Mouse (Mus musculus) intestine, embryonic 14.5 days (tissue): ENCODE results near the gene Esrrb. TPM values are rescaled to one million over a fixed set of nuclear protein-coding genes. Genes with fewer than 3 reads are reported as not detected.

Source experiments
- ATAC-seq: fragments of 200-750 bp; cut with Nextera tagmentation; replicated peaks from 2 replicates; pipeline ENCODE4 v1.8.0; 2017; ENCODE audit warnings: low read depth, moderate number of reproducible peaks, moderate TSS enrichment, moderate library complexity; ENCODE audit not compliant: low FRiP score, low TSS enrichment
- DNase-seq: peaks from one replicate; pipeline ENCODE4 v3.0.0-alpha.2; 2018; ENCODE audit warnings: low spot score
- H3K27ac ChIP-seq: fragments of 300-500 bp; sonication (generic); 2 replicates; pipeline ENCODE4 v1.5.1; 2014; ENCODE audit warnings: low read depth, mild to moderate bottlenecking, control low read depth
- H3K27me3 ChIP-seq: fragments of 300-500 bp; sonication (generic); replicated peaks from 2 replicates; pipeline ENCODE4 v1.6.1; 2014; ENCODE audit warnings: low read length, control low read depth; ENCODE audit not compliant: control insufficient read depth, insufficient read depth
- H3K36me3 ChIP-seq: fragments of 300-500 bp; sonication (generic); 2 replicates; pipeline ENCODE4 v1.6.1; 2014; ENCODE audit warnings: low read length, control low read depth; ENCODE audit not compliant: control insufficient read depth, insufficient read depth
- H3K4me1 ChIP-seq: fragments of 300-500 bp; sonication (generic); replicated peaks from 2 replicates; pipeline ENCODE4 v1.6.1; 2014; ENCODE audit warnings: low read length, control low read depth, mixed read lengths; ENCODE audit not compliant: control insufficient read depth, insufficient read depth
- H3K4me2 ChIP-seq: fragments of 300-500 bp; sonication (generic); 2 replicates; pipeline ENCODE4 v1.6.1; 2014; ENCODE audit warnings: low read length
- H3K4me3 ChIP-seq: fragments of 300-500 bp; sonication (generic); 2 replicates; pipeline ENCODE4 v1.5.1; 2014; ENCODE audit warnings: low read depth, low read length, control low read depth, mixed read lengths
- H3K9ac ChIP-seq: fragments of 300-500 bp; sonication (generic); 2 replicates; pipeline ENCODE4 v1.6.1; 2014; ENCODE audit warnings: mild to moderate bottlenecking, low read length
- H3K9me3 ChIP-seq: fragments of 300-500 bp; sonication (generic); 2 replicates; pipeline ENCODE4 v1.6.1; 2016; ENCODE audit warnings: low read length, control low read depth; ENCODE audit not compliant: control insufficient read depth
- WGBS: fragments of 180-500 bp; shearing (Covaris S2); extraction: QIAGEN DNeasy Blood & Tissue Kit; methylation state at CpG from one replicate; pipeline ENCODE4 v1.1.7; 2014; 5-methylcytosine and 5-hydroxymethylcytosine counted together
- polyA plus RNA-seq: library from polyadenylated mRNA; unstranded; fragments of >200 nt; fragmentation: Nextera tagmentation; extraction: Ambion mirVana; gene quantifications from 2 replicates; pipeline ENCODE4 v1.2.1, GENCODE M21; 2014

Gene Esrrb
- polyA plus RNA-seq, 1 experiment from 2014 or later: 0.46 TPM

DNA sequence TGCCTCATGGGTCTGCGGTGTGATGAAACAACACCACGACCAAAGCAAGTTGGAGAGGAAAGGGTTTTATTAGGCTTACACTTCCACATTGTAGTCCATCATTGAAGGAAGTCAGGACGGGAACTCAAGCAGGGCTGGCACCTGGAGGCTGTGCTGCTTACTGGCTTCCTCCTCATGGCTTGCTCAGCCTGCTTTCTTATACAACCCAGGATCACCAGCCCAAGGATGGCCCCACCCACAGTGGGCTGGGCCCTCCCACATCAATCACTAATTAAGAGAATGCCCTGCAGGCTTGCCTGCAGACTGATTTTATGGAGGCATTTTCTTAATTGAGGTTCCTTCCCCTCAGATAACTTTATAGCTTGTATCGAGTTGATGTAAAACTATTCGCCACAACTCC lies 129.1 kb downstream of the Esrrb start:
- H3K4me2 ChIP-seq: no peak overlapping the region
- H3K9ac ChIP-seq: no peak overlapping the region
- no peaks in the 10 kb centered on the region for H3K4me1 ChIP-seq
- H3K27me3 ChIP-seq: no peaks in the 10 kb centered on the region
- no peak overlapping the region for H3K27ac ChIP-seq
- ATAC-seq (no peak), DNase-seq (no peak)
- H3K4me3 ChIP-seq: no peak overlapping the region
- WGBS: 71% methylated on average over 5 of the region's 5 CpGs
- H3K36me3 ChIP-seq: no peaks in the 10 kb centered on the region
- no peaks in the 10 kb centered on the region for H3K9me3 ChIP-seq

DNA sequence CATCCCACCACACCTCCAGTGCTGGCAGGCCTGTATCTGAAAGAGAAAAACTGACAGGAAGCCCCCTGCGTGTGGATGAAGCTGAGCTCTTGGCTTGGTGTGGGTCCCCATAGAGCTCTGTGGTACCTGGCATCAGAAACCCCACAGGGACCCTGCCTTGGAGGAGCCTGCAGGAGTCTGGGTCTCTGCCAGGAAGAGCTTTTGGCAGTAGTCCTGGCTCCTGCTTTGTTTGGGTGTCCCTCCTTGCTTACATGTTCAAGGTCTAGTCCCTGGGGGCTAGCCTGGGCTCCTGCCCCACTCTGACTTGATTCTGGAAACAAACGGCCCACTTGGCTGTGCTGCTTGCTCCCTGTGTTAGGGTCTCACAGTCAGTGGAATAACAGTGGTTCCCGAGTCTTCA lies 130.6 kb downstream of the Esrrb start:
- H3K4me3 ChIP-seq: no peak overlapping the region
- WGBS: 62% methylated on average over 3 of the region's 3 CpGs
- ATAC-seq: no peak

DNA sequence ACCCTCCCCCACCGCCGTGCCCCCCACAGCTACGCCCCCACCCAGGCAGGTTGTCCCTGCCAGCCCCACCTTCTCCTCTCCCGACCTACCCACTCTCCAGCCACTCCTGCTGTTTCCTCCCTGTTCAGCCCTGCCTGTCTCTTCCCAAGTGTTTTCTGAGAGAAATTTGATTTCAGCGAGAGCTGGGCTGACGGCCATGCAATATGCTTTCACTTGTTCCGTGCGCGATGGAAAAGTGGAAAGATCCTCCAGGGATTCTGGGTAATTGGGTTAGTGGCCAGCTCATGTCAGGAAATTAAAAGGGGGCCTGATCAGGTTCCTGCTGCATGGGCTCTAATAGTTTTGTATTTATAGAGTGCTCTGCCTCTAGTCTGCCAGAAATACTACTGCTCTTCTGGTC lies 131.9 kb downstream of the Esrrb start:
- 37% methylated on average over 6 of the region's 9 CpGs for WGBS

More for the DNA sequence above, 130.6 kb downstream of the Esrrb start:
- H3K27ac ChIP-seq: no peak overlapping the region
- no peaks in the 10 kb centered on the region for H3K9me3 ChIP-seq
- DNase-seq: no peak
- H3K27me3 ChIP-seq: no peaks in the 10 kb centered on the region
- no peaks in the 10 kb centered on the region for H3K4me1 ChIP-seq
- no peak overlapping the region for H3K4me2 ChIP-seq
- no peaks in the 10 kb centered on the region for H3K36me3 ChIP-seq
- no peak overlapping the region for H3K9ac ChIP-seq

GRCm38 (mm10) chr12:86497126-86497525 lies 136.2 kb downstream of the Esrrb start:
- Histone ChIP-seq H3K27me3 (no peaks in the 10 kb centered on the region), H3K9me3 (no peaks in the 10 kb centered on the region), H3K27ac (no peak overlapping the region), H3K4me1 (peaks cover 7% of the 10 kb centered on the region; the same call in 1 of the 2 replicates), H3K4me2 (no peak overlapping the region), H3K9ac (no peak overlapping the region), H3K4me3 (no peak overlapping the region), H3K36me3 (no peaks in the 10 kb centered on the region)
- no peak for DNase-seq
- WGBS: 87% methylated on average over 4 of the region's 4 CpGs
- ATAC-seq: no peak

More for the DNA sequence above, 131.9 kb downstream of the Esrrb start:
- no peak overlapping the region for H3K9ac ChIP-seq
- no peak overlapping the region for H3K4me2 ChIP-seq
- H3K9me3 ChIP-seq: no peaks in the 10 kb centered on the region
- no peak for ATAC-seq
- H3K4me3 ChIP-seq: no peak overlapping the region
- DNase-seq: no peak
- H3K27ac ChIP-seq: no peak overlapping the region
- no peaks in the 10 kb centered on the region for H3K36me3 ChIP-seq
- no peaks in the 10 kb centered on the region for H3K27me3 ChIP-seq
- H3K4me1 ChIP-seq: no peaks in the 10 kb centered on the region

DNA sequence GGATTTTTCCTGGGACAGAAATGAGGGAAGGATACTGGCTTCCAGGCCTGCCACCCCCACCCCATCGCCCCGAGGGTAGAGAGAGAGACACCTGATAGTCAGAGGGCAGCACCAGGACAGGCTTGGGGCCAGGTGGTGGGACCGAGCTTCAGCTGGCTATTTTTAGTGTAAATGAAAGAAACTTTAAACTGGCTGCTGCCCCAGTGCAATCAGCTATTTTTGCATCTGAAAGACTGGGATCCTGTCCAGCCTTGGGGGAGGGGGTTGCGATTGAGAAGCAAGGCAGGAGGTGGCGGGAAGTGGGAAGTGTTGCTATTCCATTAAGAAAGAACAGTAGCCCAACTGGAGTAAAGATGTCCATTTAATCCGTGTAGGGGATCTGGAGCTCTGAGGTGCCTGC lies 137.8 kb downstream of the Esrrb start:
- no peak overlapping the region for H3K4me2 ChIP-seq
- H3K9me3 ChIP-seq: no peaks in the 10 kb centered on the region
- no peak overlapping the region for H3K9ac ChIP-seq
- H3K36me3 ChIP-seq: no peaks in the 10 kb centered on the region
- DNase-seq (no peak), ATAC-seq (no peak)
- H3K27me3 ChIP-seq: no peaks in the 10 kb centered on the region
- WGBS: 36% methylated on average over 6 of the region's 6 CpGs
- no peak overlapping the region for H3K4me3 ChIP-seq
- H3K4me1 ChIP-seq: peaks cover 7% of the 10 kb centered on the region; the same call in 1 of the 2 replicates
- no peak overlapping the region for H3K27ac ChIP-seq

- 77% methylated on average over 10 of the region's 10 CpGs for WGBS
- H3K36me3 ChIP-seq: no peaks in the 10 kb centered on the region
Observed at GRCm38 (mm10) chr12:86501728-86502127, 140.8 kb downstream of the Esrrb start.

GRCm38 (mm10) chr12:86503921-86504320 lies 143.0 kb downstream of the Esrrb start:
- Histone ChIP-seq H3K4me1 (0 out of 2 replicates have a peak, but pooled peaks cover under 1% of the 10 kb centered on the region), H3K9ac (no peak overlapping the region), H3K9me3 (no peaks in the 10 kb centered on the region), H3K27me3 (no peaks in the 10 kb centered on the region), H3K4me2 (no peak overlapping the region), H3K27ac (no peak overlapping the region), H3K4me3 (no peak overlapping the region), H3K36me3 (no peaks in the 10 kb centered on the region)
- DNase-seq: no peak
- WGBS: 78% methylated on average over 4 of the region's 4 CpGs
- no peak for ATAC-seq

More at GRCm38 (mm10) chr12:86501728-86502127, 140.8 kb downstream of the Esrrb start:
- DNase-seq (no peak), ATAC-seq (no peak)
- peaks cover 7% of the 10 kb centered on the region; the same call in 1 of the 2 replicates for H3K4me1 ChIP-seq
- H3K4me2 ChIP-seq: no peak overlapping the region
- no peaks in the 10 kb centered on the region for H3K9me3 ChIP-seq
- no peak overlapping the region for H3K4me3 ChIP-seq
- H3K27me3 ChIP-seq: no peaks in the 10 kb centered on the region
- H3K27ac ChIP-seq: no peak overlapping the region
- no peak overlapping the region for H3K9ac ChIP-seq

GRCm38 (mm10) chr12:86504321-86504720 lies 143.4 kb downstream of the Esrrb start:
- ATAC-seq: no peak
- H3K9me3 ChIP-seq: no peaks in the 10 kb centered on the region
- no peak for DNase-seq
- H3K4me3 ChIP-seq: no peak overlapping the region
- no peaks in the 10 kb centered on the region for H3K36me3 ChIP-seq
- H3K9ac ChIP-seq: no peak overlapping the region
- no peak overlapping the region for H3K27ac ChIP-seq
- H3K27me3 ChIP-seq: no peaks in the 10 kb centered on the region
- H3K4me2 ChIP-seq: no peak overlapping the region
- H3K4me1 ChIP-seq: peaks cover 1% of the 10 kb centered on the region; the same call in 1 of the 2 replicates
- 82% methylated on average over 3 of the region's 3 CpGs for WGBS

DNA sequence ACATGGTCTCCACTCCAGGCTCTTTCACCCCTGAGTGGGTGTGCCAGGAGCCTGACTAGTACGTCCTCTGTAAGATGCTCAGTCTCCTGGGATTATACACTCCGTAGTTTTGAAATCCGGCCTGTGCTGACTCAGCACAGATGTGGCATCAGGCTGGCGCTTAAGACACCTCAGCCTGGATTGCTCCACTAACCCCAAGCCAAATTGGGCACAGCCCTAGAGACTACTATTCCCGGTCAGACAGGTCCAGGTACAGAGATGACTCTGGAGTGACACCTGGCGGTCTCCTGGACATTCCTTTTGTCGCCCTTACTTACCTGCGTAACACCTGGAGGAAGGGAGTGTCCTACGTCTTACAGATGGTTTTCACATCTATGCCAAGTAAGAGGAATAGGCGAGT lies 146.8 kb downstream of the Esrrb start:
- Histone ChIP-seq H3K36me3 (no peaks in the 10 kb centered on the region), H3K4me3 (no peak overlapping the region), H3K9ac (no peak overlapping the region), H3K27ac (no peak overlapping the region), H3K4me1 (peaks cover 8% of the 10 kb centered on the region; the same call in 1 of the 2 replicates), H3K4me2 (no peak overlapping the region), H3K9me3 (no peaks in the 10 kb centered on the region), H3K27me3 (no peaks in the 10 kb centered on the region)
- 77% methylated on average over 10 of the region's 10 CpGs for WGBS
- DNase-seq: no peak
- no peak for ATAC-seq
